Mouse (Mus musculus) liver, adult 2 months (tissue): ENCODE results near the gene Rbbp4.

Source experiments
- CTCF ChIP-seq: fragments of 200-500 bp; IDR thresholded peaks from 2 replicates; pipeline ENCODE4 v1.5.1; 2011; ENCODE audit warnings: low read depth, low read length, control low read depth
- POLR2A ChIP-seq: fragments of 200-500 bp; IDR thresholded peaks from 2 replicates; pipeline ENCODE4 v1.6.1; 2011; ENCODE audit warnings: low read length, control low read depth; ENCODE audit not compliant: insufficient read depth; ENCODE audit errors: extremely low read depth

DNA sequence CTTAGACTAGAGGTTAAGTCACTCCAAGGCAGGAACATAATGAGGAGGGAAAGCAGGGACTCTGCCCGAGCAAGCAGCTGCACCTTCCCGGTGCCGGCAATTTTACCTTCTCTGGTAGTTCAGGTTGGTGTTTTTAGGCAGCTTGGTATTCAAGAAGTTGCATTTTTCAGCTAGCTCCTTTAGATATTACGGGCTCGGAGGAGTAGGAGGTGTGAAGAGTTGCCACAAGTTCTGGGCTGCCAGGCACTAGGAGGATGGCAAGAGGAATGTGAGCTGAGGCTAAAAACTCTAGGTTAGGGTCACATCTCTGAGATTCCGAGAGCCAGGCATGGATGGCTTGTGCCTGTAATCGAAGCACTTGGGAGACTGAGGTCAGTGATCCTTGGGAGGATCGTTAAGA lies 45.5 kb downstream of the Rbbp4 start:
- TF ChIP-seq CTCF (no peak), POLR2A (no peak)
